Mouse (Mus musculus) heart, embryonic 16.5 days (tissue): ENCODE results near the gene Agpat4. TPM values are rescaled to one million over a fixed set of nuclear protein-coding genes. Genes with fewer than 3 reads are reported as not detected.

Experiments used
- ATAC-seq: fragments of 200-750 bp; cut with Nextera tagmentation; replicated peaks from 2 replicates; pipeline ENCODE4 v1.8.0; 2017; ENCODE audit warnings: moderate number of reproducible peaks; ENCODE audit not compliant: insufficient read depth, low FRiP score; ENCODE audit errors: extremely low read depth
- H3K27ac ChIP-seq: fragments of 300-500 bp; sonication (generic); 2 replicates; pipeline ENCODE4 v1.5.1; 2014; ENCODE audit warnings: mild to moderate bottlenecking, low read length, control low read depth, moderate library complexity
- H3K27me3 ChIP-seq: fragments of 300-500 bp; sonication (generic); 2 replicates; pipeline ENCODE4 v1.6.1; 2014; ENCODE audit warnings: low read length, mixed read lengths; ENCODE audit not compliant: control insufficient read depth, insufficient read depth
- H3K36me3 ChIP-seq: fragments of 300-500 bp; sonication (generic); 2 replicates; pipeline ENCODE4 v1.6.1; 2014; ENCODE audit not compliant: control insufficient read depth, insufficient read depth
- H3K4me1 ChIP-seq: fragments of 300-500 bp; sonication (generic); 2 replicates; pipeline ENCODE4 v1.6.1; 2014; ENCODE audit warnings: low read length, mixed read lengths; ENCODE audit not compliant: control insufficient read depth, insufficient read depth
- H3K4me2 ChIP-seq: fragments of 300-500 bp; sonication (generic); 2 replicates; pipeline ENCODE4 v1.6.1; 2014; ENCODE audit warnings: low read depth, mild to moderate bottlenecking, control low read depth, low read length
- H3K4me3 ChIP-seq: fragments of 300-500 bp; sonication (generic); 2 replicates; pipeline ENCODE4 v1.5.1; 2014; ENCODE audit warnings: mild to moderate bottlenecking, control low read depth, low read length
- H3K9ac ChIP-seq: fragments of 300-500 bp; sonication (generic); 2 replicates; pipeline ENCODE4 v1.6.1; 2014; ENCODE audit warnings: low read length, control low read depth
- H3K9me3 ChIP-seq: fragments of 300-500 bp; sonication (generic); replicated peaks from 2 replicates; pipeline ENCODE4 v1.6.1; 2016; ENCODE audit warnings: low read length; ENCODE audit not compliant: control insufficient read depth
- WGBS: fragments of 180-500 bp; shearing (Covaris S2); extraction: QIAGEN DNeasy Blood & Tissue Kit; methylation state at CpG from one replicate; pipeline ENCODE4 v1.1.7; 2014; 5-methylcytosine and 5-hydroxymethylcytosine counted together
- polyA plus RNA-seq: library from polyadenylated mRNA; unstranded; fragments of >200 nt; fragmentation: Nextera tagmentation; extraction: Ambion mirVana; gene quantifications from 2 replicates; pipeline ENCODE4 v1.2.1, GENCODE M21; 2015

Gene Agpat4
- polyA plus RNA-seq, 1 experiment from 2014 or later: 15.3 TPM

DNA sequence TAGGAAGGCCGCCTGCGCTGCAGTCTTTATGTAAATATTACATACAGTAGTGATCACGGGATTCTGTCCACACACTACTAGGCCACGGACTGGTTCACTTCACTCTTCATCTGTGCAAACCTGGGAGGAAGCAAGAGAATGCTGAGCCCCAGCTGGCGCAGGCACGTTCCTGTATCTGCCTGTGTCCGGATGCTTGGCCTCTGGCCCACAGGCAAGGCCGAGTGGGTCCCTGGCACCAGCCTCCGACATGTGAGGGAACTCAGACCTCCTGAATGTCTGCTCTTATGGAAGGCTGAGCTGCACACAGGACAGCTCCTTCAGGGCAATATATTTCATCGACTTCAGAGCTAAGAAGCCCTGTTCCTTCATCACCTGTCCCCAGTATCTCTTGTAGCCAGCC lies 109.5 kb downstream of the Agpat4 start:
- no peak overlapping the region for H3K27ac ChIP-seq
- 65% methylated on average over 10 of the region's 10 CpGs for WGBS
- peak; percentile 43; the same call in 1 of the 2 replicates for ATAC-seq

DNA sequence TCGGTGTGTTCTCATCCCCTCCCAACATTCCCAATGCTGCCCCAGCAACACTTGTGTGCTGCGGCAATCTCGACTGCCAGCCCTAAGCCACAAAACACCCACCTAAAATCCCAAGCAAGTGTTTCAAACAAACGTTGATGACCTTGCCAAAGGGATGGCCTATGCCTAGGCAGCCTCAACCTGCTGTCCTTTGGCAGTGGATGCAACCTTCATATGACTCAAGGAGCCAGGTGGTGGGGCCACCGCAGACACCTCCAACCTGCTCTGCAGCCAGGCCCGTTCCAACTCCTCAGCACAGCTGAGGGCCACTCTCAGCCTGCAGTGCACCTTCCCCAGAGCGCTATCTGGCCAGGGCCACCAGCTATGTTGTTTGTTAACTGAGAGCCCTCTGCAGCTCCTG lies 110.0 kb downstream of the Agpat4 start:
- no peak overlapping the region for H3K4me3 ChIP-seq
- H3K4me2 ChIP-seq: no peak overlapping the region
- H3K27me3 ChIP-seq: no peaks in the 10 kb centered on the region
- WGBS: 91% methylated on average over 7 of the region's 7 CpGs
- no peaks in the 10 kb centered on the region for H3K9me3 ChIP-seq
- H3K27ac ChIP-seq: no peak overlapping the region
- no peak for ATAC-seq
- no peak overlapping the region for H3K9ac ChIP-seq
- no peaks in the 10 kb centered on the region for H3K4me1 ChIP-seq
- H3K36me3 ChIP-seq: peaks cover 43% of the 10 kb centered on the region

More for the DNA sequence above, 109.5 kb downstream of the Agpat4 start:
- Histone ChIP-seq H3K36me3 (peaks cover 41% of the 10 kb centered on the region), H3K9me3 (no peaks in the 10 kb centered on the region), H3K9ac (no peak overlapping the region), H3K4me3 (no peak overlapping the region), H3K4me1 (no peaks in the 10 kb centered on the region), H3K27me3 (no peaks in the 10 kb centered on the region), H3K4me2 (no peak overlapping the region)

DNA sequence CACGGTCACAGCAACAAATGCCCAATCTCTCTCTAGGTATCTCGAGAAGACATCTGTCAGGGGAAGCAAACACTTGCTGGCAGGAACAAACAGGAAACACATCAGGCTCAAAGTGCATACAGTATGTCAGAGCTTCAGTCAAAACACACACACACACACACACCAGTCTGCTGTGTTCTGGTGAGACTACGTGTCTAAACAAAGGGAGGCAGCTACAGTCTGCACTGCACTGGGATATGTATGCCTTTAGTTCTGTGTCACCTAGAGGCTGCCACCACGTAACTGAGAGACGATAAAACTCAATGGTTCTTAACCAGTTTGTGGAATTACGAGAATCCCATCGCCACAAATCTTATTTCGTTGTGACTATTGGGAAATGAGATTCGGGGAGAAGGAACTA lies 111.3 kb downstream of the Agpat4 start:
- 89% methylated on average over 9 of the region's 9 CpGs for WGBS
- H3K9ac ChIP-seq: no peak overlapping the region
- no peak for ATAC-seq
- H3K4me2 ChIP-seq: no peak overlapping the region
- H3K36me3 ChIP-seq: peaks cover 47% of the 10 kb centered on the region
- no peak overlapping the region for H3K27ac ChIP-seq
- H3K4me3 ChIP-seq: no peak overlapping the region
- no peaks in the 10 kb centered on the region for H3K4me1 ChIP-seq
- no peaks in the 10 kb centered on the region for H3K9me3 ChIP-seq
- no peaks in the 10 kb centered on the region for H3K27me3 ChIP-seq

DNA sequence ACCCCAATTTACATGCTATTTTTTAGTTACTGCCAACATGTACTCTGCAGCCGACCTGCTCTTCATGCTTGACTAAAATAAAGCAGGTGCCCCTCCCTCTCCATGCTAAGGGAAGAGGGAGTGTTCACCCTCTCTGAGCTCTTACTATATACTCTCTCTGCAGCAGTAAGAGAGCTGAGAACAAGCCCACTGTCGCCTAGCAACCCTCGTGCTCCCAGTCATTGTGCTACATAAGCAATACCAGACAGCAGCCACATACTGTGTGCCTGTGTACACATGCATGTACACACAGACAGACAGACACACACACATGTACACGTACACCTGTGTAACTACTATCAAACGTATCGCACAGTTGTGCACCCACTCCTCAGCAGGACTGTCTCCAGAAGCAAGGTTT lies 111.7 kb downstream of the Agpat4 start:
- no peak overlapping the region for H3K27ac ChIP-seq
- H3K36me3 ChIP-seq: peaks cover 51% of the 10 kb centered on the region
- H3K4me3 ChIP-seq: no peak overlapping the region
- WGBS: 83% methylated on average over 6 of the region's 6 CpGs
- H3K4me2 ChIP-seq: no peak overlapping the region
- no peaks in the 10 kb centered on the region for H3K9me3 ChIP-seq
- H3K9ac ChIP-seq: no peak overlapping the region
- H3K4me1 ChIP-seq: no peaks in the 10 kb centered on the region
- ATAC-seq: no peak
- no peaks in the 10 kb centered on the region for H3K27me3 ChIP-seq

GRCm38 (mm10) chr17:12231087-12231486 lies 112.6 kb downstream of the Agpat4 start:
- H3K9ac ChIP-seq: no peak overlapping the region
- 85% methylated on average over 7 of the region's 7 CpGs for WGBS
- H3K27ac ChIP-seq: no peak overlapping the region
- ATAC-seq: no peak
- H3K27me3 ChIP-seq: no peaks in the 10 kb centered on the region
- H3K4me2 ChIP-seq: no peak overlapping the region
- H3K4me1 ChIP-seq: no peaks in the 10 kb centered on the region
- no peak overlapping the region for H3K4me3 ChIP-seq
- peaks cover 60% of the 10 kb centered on the region for H3K36me3 ChIP-seq
- H3K9me3 ChIP-seq: no peaks in the 10 kb centered on the region

DNA sequence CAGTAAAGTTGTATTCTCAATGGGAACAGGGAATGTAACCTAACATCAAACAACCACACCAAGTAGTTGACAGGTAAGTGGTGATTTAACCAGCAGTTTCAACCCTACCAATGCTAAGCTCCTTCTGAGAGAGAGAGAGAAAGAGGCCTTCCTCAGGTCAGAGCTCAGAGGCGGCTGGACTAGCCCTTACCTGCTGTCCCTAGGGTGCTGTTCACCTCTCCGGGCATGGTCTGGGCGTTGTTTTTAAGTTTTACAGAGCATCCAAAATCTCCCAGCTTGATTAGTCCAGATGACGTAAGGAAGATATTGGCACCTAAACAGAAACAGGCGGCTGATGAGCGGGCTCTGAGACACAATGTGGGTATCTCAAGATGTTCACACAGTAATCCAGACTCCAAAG lies 114.2 kb downstream of the Agpat4 start:
- Histone ChIP-seq H3K36me3 (peaks cover 63% of the 10 kb centered on the region), H3K27me3 (no peaks in the 10 kb centered on the region), H3K4me3 (no peak overlapping the region), H3K4me1 (no peaks in the 10 kb centered on the region), H3K9ac (no peak overlapping the region), H3K27ac (no peak overlapping the region), H3K9me3 (no peaks in the 10 kb centered on the region), H3K4me2 (no peak overlapping the region)
- ATAC-seq: no peak
- 91% methylated on average over 6 of the region's 6 CpGs for WGBS

GRCm38 (mm10) chr17:12240701-12241100 lies 122.2 kb downstream of the Agpat4 start:
- 89% methylated on average over 3 of the region's 3 CpGs for WGBS
- H3K4me1 ChIP-seq: no peaks in the 10 kb centered on the region
- no peak overlapping the region for H3K4me2 ChIP-seq
- no peak overlapping the region for H3K9ac ChIP-seq
- ATAC-seq: no peak
- no peaks in the 10 kb centered on the region for H3K27me3 ChIP-seq
- H3K36me3 ChIP-seq: peaks cover 19% of the 10 kb centered on the region
- H3K27ac ChIP-seq: no peak overlapping the region
- no peak overlapping the region for H3K4me3 ChIP-seq
- no peaks in the 10 kb centered on the region for H3K9me3 ChIP-seq

GRCm38 (mm10) chr17:12249783-12250504 lies 131.4 kb downstream of the Agpat4 start:
- H3K36me3 ChIP-seq: peaks cover 61% of the 10 kb centered on the region
- 95% methylated on average over 19 of the region's 19 CpGs for WGBS
- no peaks in the 10 kb centered on the region for H3K27me3 ChIP-seq
- H3K4me2 ChIP-seq: no peak overlapping the region
- no peak for ATAC-seq
- H3K9ac ChIP-seq: no peak overlapping the region
- no peaks in the 10 kb centered on the region for H3K4me1 ChIP-seq
- no peak overlapping the region for H3K27ac ChIP-seq
- no peak overlapping the region for H3K4me3 ChIP-seq
- peaks cover 9% of the 10 kb centered on the region for H3K9me3 ChIP-seq

DNA sequence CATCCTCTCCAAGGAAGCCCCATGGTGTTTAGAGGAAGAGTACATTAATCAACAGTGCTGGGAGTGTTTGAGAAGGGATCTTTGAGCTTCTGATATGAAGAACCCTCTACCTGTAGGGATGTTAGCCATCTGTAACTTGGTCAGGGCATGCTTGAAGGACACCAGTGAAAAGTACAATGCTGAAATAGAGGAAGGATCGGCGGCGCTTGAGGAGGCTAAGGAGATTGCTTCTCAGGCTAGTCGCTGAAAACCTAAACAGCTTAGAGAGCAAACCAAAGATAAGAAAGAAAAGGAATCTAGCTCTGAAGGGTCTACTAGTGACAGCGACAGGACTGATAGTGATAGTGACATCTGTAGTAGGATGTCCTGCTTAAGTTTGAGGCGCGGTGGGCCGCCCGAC lies 132.1 kb downstream of the Agpat4 start:
- peaks cover 9% of the 10 kb centered on the region for H3K9me3 ChIP-seq
- H3K4me3 ChIP-seq: no peak overlapping the region
- H3K36me3 ChIP-seq: peaks cover 66% of the 10 kb centered on the region
- H3K27ac ChIP-seq: no peak overlapping the region
- no peaks in the 10 kb centered on the region for H3K27me3 ChIP-seq
- no peaks in the 10 kb centered on the region for H3K4me1 ChIP-seq
- no peak overlapping the region for H3K9ac ChIP-seq
- no peak for ATAC-seq
- H3K4me2 ChIP-seq: no peak overlapping the region
- WGBS: 87% methylated on average over 9 of the region's 9 CpGs
